Mouse (Mus musculus): Measurements from ENCODE around the gene Lhx9.

Lhx9 gene

DNA sequence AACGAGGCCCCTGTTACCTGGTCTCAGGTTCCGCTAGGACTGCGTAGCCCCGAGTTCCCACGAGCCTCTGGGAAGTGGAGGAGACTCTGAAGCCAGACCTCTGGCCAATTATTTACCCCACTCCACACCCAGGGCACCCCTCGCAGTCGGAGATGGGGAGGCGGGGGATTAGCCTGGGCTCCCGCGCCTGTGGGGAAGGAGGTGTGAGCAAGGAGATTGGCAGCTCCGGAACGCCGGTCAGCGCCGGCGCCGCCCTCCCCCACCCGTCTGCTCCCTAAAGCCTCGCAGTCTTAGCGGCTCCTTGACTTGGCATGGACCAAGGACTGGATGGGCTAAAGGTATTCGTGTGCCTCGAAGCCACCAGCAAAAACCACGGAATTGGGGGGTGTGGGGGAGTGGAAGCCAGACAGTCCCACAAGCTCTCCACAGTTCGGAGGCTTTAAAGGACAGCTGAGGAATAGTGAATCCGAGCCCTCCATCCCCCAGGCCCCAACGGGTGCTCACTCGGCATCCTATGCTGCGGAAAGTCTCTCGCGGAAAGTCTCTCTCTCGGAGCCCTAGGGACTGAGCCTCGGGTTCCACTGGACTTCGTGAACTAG lies at the start of gene Lhx9:
TSS of gene Lhx9 (minus strand) at position 67 of the 599 bp plus-strand sequence.
- peak in 1 of 2 experiments; percentile 7 for DNase-seq

DNA sequence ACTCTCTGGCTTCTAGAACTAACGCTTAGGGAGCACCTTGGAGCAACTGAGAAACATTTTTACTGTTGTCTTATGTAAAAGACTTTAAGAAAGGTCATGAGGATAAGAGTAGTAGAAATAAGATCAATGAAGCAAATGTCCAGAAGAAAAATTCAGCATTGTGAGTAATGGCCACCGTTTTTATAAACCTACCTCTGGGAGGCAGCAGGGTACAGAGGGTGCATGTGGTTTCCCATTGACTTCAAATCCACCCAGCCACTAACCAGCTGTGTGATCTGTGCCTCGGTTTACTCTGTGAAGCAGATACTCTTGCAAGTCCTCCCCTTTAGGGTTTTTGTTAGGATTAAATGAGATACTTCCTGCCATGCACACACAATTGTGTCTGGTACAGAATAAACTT lies 47.7 kb upstream of the Lhx9 start:
- DNase-seq: no peak

DNA sequence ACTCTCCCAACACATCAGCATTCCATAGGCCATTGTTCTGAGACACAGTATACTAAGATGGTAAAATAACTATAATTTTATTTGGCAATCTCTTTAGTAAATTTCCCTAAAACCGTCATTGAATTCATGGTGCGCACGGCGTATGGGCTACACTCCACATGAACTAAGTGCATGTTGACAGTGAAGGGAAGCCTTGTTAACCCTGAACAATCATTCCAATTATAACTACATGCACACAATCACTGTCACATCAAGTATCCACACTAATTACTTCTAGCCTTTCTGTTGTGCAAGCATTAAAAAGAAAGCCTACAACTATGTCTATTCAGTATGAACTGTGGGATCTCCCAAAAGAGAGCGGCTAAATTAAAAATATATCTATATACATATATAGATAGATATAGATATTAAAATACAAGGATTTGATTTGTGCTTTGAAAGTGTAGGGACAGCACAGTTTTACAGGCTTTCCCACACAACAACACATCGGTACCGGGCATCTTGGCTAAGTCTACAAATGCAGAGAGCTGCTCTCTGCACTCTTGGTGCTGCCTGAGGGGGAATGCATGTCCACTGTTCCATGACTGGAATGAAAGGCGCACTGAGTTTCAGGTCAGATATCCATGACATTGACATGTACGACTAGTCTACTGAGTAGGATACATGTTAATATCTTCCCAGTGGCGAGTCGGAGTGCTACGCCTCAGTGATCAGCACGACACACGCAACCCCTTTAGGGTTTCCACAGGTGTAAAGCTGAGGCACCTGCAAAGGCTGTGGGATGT lies 29.3 kb upstream of the Lhx9 start:
- DNase-seq: no peak

DNA sequence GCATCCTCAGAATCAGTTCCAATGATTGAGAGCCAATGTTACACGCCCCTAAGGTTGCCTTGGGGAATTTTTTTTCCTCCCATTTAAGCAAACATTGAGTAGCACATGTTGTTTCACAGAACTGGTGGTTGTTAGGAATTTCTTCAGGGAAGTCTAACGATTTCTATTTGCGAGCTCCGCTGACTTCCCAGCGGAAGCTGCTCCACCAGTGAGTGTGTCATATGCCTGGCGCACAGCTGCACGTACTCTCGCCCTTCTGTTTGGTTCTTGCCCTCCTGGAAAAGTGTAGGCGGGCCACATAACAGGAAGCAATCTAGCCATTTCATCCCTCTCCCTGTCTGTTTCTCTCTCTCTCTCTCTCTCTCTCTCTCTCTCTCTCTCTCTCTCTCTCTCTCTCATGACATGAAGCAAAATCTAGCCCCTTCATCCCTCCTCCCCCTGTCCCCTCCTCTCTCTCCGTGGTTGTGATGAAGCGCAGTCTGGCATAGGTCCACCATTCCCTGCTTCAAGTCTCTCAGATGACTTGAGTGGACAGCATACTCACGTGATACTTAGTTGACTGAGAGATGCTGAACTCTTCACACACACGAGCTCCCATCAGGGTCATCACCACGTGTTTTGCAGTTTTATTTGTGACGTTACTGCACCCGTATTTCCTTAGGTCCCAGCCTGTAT lies 28.1 kb upstream of the Lhx9 start:
- DNase-seq: no peak

DNA sequence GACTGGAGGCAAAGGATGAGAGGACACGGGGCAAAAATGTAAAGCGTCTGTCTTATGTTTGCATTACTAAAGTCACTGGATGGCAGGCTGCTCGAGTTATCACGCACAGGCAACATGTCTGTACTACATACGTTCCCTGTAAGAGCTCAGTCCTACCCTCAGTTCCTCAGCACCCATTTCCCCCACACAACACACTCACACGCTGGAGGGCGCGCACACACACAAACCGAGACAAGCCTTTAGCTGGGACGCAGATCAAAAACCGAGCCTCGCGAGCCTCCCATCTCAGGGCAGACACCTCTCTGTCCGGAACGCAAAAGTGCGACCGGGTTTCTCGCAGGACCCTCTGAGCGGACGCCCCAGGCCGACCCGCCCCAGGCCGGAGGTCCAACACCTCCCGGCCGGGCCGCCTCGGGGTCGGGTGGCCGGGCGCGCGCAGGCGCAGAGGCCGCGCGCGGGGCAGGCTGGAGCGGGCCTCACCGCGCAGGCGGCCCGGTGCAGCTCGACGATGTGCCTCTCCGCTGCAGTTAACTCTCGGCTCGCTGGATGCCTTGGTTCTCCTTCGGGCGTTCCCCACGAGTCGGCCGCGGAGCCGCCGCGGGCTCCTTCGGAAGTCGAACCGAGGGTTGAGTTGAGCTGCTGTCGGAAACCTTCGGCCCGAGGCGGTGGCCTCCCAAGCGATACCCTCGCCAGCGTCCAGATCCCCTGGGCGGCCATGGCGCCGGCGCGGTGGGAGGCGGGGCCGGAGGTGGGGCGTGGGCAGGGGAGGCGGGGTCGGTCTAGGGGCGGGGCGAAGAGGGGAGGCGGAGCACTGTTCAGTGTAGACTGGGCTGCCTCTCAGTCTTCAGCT lies 7.9 kb upstream of the Lhx9 start, which contains the start of gene 2310009B15Rik:
TSS of gene 2310009B15Rik (minus strand) at position 752 of the 850 bp plus-strand sequence.
- peak; percentile 78 to 87 for DNase-seq

DNA sequence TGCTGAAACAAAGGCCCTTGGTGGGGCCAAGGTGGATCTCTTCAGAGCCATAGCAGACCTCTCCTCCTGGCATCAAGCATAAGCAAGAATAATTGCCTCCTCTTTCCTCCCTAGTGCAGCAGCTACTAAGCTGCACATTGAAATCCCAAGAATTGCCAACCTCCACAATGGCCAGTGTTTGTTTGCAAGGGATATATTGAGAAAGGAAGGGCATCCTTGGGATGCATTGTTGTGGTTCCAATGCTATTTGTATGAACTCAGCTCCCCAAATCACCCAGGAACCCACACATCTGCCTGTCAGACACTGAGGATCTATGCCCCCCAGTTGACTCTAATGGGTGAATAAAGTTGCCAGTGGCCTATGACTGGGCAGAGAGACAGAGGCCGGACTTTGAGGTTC lies 2.4 kb upstream of the Lhx9 start:
- DNase-seq: no peak

DNA sequence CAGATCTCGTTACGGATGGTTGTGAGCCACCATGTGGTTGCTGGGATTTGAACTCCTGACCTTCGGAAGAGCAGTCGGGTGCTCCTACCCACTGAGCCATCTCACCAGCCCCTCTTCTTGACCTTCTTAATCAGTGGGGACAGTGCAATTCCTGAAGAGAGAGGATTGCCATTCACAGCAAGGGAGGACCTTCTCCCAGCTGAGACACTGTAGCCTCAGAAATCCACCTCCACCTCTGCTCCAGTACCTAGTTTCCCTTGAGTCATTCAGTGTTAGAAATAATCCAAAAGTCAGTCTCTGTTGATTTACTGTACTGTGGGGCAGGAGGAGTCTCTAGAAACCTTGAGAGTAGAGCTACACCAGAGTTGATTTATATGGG lies 1.8 kb upstream of the Lhx9 start:
- no peak for DNase-seq

DNA sequence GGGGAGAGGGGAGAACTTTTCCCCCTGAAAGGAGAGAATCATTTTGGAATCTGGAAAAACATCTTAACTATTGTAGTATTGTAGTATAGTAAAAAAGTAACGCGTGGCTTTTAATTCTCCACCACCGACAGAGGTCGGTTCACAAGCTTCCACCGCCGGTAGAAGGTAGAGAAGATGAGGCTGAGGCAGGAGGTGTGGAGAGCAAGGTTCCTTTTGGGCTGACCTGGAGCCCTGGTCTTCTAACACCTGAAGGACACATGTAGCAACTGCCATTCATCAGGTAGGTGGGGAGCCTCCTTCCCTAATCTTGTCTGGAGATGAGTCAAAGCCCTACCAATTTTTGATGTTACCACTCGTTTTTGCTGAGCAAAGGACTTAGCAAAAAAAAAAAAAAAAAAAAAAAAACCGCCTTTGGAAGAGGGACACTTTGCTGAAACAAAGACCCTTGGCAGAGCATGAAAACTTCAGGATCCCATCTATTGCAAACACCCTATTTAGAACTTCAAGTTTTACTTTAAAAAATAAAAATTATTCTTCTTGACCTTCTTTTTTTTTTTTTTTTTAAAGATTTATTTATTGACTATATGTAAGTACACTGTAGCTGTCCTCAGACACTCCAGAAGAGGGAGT lies 1.3 kb upstream of the Lhx9 start:
- DNase-seq: no peak

DNA sequence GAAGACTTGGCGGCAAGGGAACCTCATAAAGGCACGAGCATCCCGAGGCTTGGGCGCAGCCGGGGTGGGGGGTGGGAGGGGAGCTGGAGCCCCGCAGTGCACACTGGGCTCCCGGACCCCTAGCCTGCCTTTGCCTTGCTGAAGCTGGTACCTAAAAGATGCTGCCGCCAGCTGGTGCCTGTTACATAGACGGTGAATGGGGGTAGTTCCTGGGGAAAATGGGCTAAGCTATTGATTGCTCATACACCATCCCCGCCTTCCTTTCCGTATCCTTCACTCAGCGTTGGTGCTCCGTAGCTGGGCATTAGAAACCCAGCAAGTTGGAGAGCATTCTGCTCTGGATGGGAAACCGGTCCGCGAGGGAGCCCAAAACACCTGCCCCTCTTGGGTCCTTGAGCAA lies 351 bp downstream of the Lhx9 start:
- DNase-seq: no peak

DNA sequence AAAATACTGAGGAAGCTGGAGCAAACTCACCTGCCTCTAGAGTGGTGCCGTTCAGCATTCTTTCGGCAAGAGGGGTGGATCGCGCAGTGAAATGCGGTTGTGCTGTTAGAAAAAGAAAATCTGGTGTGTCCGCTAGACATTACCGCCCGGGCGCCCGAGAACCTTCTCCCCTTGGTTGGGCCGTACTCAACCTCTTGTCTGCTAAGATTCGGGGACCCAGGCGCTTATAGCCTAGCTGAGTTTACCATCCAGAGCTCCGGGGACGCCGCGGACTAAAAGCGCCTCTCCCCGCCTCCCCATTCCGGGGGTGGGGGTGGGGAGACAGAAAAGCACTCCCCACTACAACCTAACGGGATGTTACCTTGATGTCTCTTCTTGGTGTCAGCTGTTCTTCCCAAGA lies 1.2 kb downstream of the Lhx9 start:
- DNase-seq: no peak

DNA sequence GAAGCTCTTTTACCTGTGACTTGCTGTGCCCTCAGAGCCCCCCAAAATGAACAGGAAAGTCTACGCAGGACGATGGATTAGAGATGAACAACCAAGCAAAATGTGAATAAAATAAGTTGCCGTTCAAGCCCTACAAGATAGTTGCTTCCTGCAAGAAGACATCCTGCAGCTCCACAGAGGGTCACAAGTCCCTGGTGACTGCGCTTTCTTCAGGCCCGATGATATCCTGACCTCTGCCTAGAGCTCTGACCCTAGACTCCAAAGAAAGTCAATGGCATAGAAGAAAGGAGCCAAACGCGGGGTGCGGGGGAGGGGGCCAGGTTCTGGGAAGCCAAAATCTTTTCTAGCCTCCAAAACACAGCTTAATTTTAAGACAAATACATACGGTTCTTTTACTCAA lies 1.8 kb downstream of the Lhx9 start:
- DNase-seq: no peak

DNA sequence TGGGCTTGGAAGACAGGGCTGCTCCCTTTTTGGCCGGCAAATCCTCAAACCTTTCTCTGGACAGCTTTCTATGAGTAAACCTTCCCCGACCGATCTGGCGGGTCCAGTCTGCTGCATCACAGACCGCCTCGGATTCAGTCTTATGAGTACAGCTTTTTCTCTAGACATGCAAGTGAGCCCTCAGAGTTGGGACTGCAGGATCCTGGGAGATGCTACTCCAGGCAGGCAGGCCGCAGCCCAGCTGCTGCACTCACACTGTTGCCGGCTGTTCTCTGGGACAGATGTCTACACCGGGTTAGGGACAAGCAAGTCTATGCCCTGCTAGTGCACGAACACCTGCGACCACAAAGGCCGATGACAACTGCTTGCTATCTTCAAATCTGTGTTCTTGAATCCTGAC lies 2.2 kb downstream of the Lhx9 start:
- DNase-seq: no peak

DNA sequence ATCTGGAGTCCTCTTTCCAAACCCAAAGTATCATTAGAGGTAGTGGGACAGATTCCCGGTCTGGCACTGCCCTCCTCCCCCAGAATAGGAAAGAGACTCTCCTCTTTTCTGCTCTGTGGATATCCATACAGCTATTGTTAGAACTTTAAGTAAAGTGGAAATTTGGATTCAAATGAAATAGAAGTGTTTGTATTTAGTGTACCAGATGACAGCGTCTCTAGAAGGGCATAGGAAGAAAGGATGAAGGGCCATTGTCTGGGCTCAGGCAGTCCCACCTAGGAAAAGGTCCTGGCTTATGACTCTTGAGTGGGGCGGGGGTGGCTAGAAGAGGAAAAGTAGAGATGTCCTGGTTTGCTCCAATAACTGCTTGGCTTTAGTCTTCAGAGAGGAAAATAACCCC lies 2.9 kb downstream of the Lhx9 start:
- no peak for DNase-seq

DNA sequence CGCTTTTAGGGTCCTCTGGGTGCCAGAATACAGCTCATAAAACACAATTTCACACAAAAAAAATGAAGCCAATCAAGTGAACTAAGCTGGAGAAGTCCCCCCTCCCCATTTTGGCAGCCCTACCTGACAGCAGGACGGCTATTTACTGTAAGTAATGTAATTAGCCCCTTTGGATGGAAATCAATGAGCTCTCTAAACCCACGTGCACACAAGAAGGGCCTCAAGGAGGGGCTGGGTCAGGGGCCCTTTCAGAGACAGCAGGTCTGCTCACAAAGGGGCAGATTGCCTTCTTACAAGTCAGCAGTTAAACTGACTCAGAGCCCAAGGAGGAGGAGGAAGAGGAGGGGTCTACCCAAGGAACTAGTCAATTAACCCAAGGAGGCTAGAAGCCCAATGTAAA lies 4.2 kb downstream of the Lhx9 start:
- no peak for DNase-seq

DNA sequence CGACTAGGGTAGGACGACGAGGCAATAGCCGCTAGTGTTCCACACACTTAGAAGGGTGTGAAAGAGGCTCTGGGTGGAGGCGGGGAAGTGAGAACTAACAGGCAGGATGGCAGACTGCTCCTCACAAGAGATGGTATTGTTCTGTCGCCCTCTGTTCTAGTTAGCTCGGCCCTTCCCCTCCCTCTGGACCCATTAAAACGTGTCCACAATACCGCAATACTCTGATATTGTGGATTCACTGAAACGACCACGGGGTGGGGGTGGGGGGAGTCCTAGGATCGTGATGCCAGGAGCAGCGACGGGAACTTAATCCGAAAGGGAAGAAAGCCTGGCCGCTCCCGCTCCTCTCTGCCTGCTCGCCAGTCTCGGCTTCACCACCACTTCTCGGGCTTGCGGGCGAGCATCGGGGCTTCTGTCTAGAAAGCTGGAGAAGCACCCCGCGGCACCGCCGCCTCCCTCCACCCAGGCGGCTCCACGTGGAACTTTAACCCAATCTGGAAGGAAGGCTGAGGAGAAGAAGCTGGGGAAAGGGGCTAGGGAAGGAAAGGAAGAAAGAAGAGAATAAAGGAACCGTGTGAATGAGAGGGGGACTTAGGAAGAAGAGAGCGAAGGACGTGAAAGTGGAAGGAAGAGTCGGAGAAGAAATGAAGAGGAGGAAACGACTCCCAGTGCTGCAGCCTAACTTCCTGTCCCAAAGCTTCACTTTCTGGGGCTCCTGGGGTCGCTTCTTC lies 4.9 kb downstream of the Lhx9 start:
- DNase-seq: no peak

DNA sequence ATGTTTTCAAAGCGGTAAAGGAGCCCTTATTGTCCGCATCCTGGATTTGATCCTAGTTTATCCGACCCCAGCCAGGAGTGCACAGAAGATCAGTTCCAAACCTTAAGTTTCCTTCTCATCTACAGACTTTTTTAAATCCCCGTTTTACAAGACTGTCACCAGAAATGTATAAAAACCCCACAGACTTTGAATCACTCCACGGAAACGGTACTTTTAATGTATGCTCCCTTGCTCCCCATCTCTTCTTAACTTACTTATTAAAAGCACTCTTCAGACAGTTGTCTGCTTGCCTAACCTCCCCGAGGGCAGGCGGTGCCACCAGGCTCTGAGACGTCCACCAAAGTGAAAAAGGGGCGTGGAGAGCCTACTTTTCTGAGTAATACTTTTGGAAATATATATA lies 5.6 kb downstream of the Lhx9 start:
- no peak for DNase-seq

DNA sequence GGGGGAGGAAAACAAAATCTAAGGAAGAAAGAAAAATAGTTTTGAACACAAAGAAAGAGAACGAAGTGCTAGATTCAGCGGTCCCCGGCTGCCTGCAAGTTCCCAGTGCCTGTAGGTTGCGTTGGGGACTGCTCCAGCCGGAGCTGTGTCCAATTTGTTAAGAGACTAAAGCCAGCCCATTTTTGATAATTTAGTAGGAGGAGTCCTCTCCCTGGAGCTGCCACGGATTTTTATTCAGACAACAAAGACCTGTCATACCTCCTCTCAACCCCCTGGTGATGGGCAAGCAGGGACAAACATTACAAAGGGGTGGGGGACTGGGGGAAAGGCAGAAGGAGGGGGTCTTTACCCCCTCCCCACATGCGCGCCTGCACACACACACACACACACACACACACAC lies 6.1 kb downstream of the Lhx9 start:
- no peak for DNase-seq

DNA sequence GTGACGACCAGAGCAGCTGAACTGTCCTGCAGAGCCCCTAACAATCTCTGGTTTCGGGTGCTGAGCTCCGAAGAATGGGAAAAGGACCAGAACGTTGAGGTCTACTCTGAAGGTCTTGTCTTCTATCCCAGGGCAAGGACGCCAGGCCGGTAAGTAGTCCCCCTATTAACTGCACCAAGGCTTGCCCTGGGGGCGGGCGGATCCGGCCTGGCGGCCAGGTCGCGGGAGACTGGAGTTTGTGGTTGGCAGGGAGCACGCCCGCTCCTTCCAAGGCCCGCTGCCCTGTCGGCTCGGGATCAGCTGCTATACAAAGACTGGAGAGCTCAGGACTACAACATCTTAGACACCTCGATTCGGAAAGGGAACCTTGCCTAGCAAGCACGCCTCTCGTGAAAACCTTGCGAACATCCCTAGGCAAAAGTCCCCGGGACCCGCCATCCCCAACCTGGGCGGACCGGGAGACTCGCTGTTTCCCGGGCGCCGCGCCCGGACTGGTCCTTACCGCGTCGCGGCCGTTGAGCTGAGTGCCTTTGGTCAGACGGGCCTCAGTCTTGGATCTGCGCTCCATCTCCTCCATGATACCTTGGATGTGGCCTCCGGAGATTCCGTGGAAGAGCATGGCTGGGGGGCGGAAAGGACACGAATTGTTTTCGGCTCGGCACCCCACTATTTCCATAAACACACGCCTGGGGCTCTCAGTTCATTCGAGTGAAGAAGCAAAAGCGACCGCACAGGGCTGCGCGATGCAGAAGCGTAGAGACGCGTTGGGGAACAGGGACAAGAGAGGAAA lies 6.9 kb downstream of the Lhx9 start:
- no peak for DNase-seq

DNA sequence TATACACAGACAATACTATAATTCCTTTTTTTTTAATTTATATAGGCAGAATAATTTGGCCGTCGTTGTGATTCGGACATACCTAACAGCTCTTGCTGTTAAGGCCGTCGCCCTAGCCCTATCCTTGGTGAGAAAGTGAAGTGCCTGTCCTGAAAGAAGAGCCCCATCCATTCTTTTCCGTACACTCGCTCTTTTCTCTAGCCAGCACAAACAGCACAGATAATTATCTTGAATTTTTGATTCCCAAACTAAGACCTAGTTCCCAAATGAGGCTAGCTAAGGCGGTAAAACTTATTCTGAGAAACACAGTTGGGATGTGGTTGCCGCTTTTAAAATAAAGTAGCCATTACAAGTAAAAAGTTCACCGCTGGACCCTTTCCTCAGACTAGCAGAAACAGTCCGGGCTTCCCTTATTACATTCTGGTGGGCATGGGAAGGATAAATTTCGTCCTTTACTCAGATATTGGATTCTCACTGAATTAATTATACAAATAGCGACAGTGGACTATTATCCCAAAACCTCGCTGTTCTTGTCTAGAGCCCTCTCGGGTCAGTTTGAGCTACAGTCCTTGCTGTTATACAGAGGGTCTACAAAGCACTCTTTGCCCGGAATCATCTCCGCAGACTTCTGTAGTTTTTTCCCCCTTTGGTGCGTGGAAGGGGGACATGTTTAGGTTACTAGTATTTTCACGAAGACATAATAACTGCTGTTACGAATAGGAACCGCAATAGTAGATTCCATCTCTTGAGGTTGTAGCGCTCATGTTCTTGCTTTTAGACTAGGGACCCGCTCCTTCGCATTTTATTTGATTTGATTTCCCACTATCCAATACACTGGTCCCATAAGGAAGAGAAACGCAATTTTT lies 7.7 kb downstream of the Lhx9 start:
- DNase-seq: no peak

DNA sequence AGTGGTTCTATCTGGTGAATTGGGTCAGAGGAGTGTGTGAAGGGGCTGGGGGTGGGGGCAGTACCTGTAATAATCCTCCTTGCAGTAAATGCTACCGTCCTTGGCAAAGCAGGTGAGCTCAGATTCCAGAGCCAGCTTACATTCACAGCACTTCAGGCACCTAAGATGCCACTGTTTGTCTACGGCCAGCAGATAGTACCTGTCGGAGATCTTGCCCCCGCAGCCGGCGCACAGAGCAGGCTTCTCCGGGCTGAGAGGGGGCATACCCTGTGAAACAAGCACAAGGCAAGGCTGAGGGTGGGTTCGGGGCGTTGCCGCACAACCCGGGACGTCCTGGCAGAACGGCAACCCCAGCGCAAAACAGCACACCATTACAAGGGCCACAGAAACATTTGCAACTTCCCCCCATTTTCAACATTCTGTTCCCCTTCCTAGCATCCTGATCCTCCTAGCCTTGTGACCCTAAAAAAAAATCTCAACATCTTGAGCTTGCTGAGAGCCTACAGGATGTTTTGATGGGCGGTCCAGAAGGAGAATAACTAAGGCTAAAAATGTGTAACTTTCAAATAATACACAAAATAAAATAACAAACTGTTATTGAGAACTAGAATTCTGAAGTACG lies 8.5 kb downstream of the Lhx9 start:
- no peak for DNase-seq

Measured in cerebellum, adult 18-20 months (tissue).